Mouse (Mus musculus): ENCODE measurements around the gene Nt5dc1. TPM values are rescaled to one million over a fixed set of nuclear protein-coding genes. Genes with fewer than 3 reads are reported as not detected.
"Not testable (repeated sequence)": the region's sequence is repeated elsewhere in the genome, so short reads cannot be mapped to it uniquely, and the experiment has no call there.

The Nt5dc1 gene
- polyA plus RNA-seq, 1 experiment, result 0.17 TPM

- Histone ChIP-seq H3K36me3 (ENCODE audit: control insufficient read depth) (no peaks in the 10 kb centered on the region), H3K9me3 (ENCODE audit: control insufficient read depth, low read length) (no peaks in the 10 kb centered on the region), H3K27me3 (ENCODE audit: control insufficient read depth) (no peaks in the 10 kb centered on the region), H3K4me3 (replicated peaks) (no peak overlapping the region), H3K4me1 (ENCODE audit: control insufficient read depth) (no peaks in the 10 kb centered on the region)
- TF ChIP-seq GATA1 (IDR thresholded peaks at IDR 0.05; ENCODE audit: low read length), result no peak
- no peak for TF ChIP-seq TAL1 (IDR thresholded peaks at IDR 0.05; ENCODE audit: low read length)
Measured at GRCm38 (mm10) chr10:34265106-34265505, 153.2 kb downstream of the Nt5dc1 start.

GRCm38 (mm10) chr10:34252833-34253232, 165.5 kb downstream of the Nt5dc1 start:
- not testable (repeated sequence) for H3K27me3 ChIP-seq (ENCODE audit: control insufficient read depth); H3K36me3 ChIP-seq (ENCODE audit: control insufficient read depth); H3K4me3 ChIP-seq (replicated peaks); H3K9me3 ChIP-seq (ENCODE audit: control insufficient read depth, low read length); H3K4me1 ChIP-seq (ENCODE audit: control insufficient read depth)

GRCm38 (mm10) chr10:34249594-34249993, 168.8 kb downstream of the Nt5dc1 start:
- TF ChIP-seq TAL1 (IDR thresholded peaks at IDR 0.05; ENCODE audit: low read length), result no peak
- TF ChIP-seq GATA1 (IDR thresholded peaks at IDR 0.05; ENCODE audit: low read length), result no peak
- no peaks in the 10 kb centered on the region for H3K9me3 ChIP-seq (ENCODE audit: control insufficient read depth, low read length)

GRCm38 (mm10) chr10:34247757-34248156, 170.6 kb downstream of the Nt5dc1 start:
- Histone ChIP-seq H3K4me3 (replicated peaks) (no peak overlapping the region), H3K4me1 (ENCODE audit: control insufficient read depth) (peaks cover 2% of the 10 kb centered on the region), H3K9me3 (ENCODE audit: control insufficient read depth, low read length) (no peaks in the 10 kb centered on the region), H3K27me3 (ENCODE audit: control insufficient read depth) (no peaks in the 10 kb centered on the region), H3K36me3 (ENCODE audit: control insufficient read depth) (no peaks in the 10 kb centered on the region)
- TF ChIP-seq GATA1 (IDR thresholded peaks at IDR 0.05; ENCODE audit: low read length) (no peak), TAL1 (IDR thresholded peaks at IDR 0.05; ENCODE audit: low read length) (no peak)

More at GRCm38 (mm10) chr10:34249594-34249993, 168.8 kb downstream of the Nt5dc1 start:
- no peak overlapping the region for H3K4me3 ChIP-seq (replicated peaks)
- no peaks in the 10 kb centered on the region for H3K27me3 ChIP-seq (ENCODE audit: control insufficient read depth)
- peaks cover 2% of the 10 kb centered on the region for H3K4me1 ChIP-seq (ENCODE audit: control insufficient read depth)
- H3K36me3 ChIP-seq (ENCODE audit: control insufficient read depth), result no peaks in the 10 kb centered on the region

- Histone ChIP-seq H3K4me3 (replicated peaks) (no peak overlapping the region), H3K4me1 (ENCODE audit: control insufficient read depth) (peaks cover 2% of the 10 kb centered on the region), H3K9me3 (ENCODE audit: control insufficient read depth, low read length) (no peaks in the 10 kb centered on the region), H3K36me3 (ENCODE audit: control insufficient read depth) (no peaks in the 10 kb centered on the region), H3K27me3 (ENCODE audit: control insufficient read depth) (no peaks in the 10 kb centered on the region)
- TF ChIP-seq GATA1 (IDR thresholded peaks at IDR 0.05; ENCODE audit: low read length) (no peak), TAL1 (IDR thresholded peaks at IDR 0.05; ENCODE audit: low read length) (no peak)
Measured at GRCm38 (mm10) chr10:34246106-34246505, 172.2 kb downstream of the Nt5dc1 start.

- Histone ChIP-seq H3K4me3 (replicated peaks) (no peak overlapping the region), H3K4me1 (ENCODE audit: control insufficient read depth) (peaks cover 7% of the 10 kb centered on the region), H3K27me3 (ENCODE audit: control insufficient read depth) (no peaks in the 10 kb centered on the region), H3K9me3 (ENCODE audit: control insufficient read depth, low read length) (no peaks in the 10 kb centered on the region), H3K36me3 (ENCODE audit: control insufficient read depth) (no peaks in the 10 kb centered on the region)
- TF ChIP-seq TAL1 (IDR thresholded peaks at IDR 0.05; ENCODE audit: low read length) (no peak), GATA1 (IDR thresholded peaks at IDR 0.05; ENCODE audit: low read length) (no peak)
Measured at GRCm38 (mm10) chr10:34244745-34245144, 173.6 kb downstream of the Nt5dc1 start.

- Histone ChIP-seq H3K36me3 (ENCODE audit: control insufficient read depth) (no peaks in the 10 kb centered on the region), H3K4me1 (ENCODE audit: control insufficient read depth) (peaks cover 24% of the 10 kb centered on the region), H3K4me3 (replicated peaks) (no peak overlapping the region), H3K9me3 (ENCODE audit: control insufficient read depth, low read length) (no peaks in the 10 kb centered on the region), H3K27me3 (ENCODE audit: control insufficient read depth) (no peaks in the 10 kb centered on the region)
- TF ChIP-seq TAL1 (IDR thresholded peaks at IDR 0.05; ENCODE audit: low read length) (0 out of 3 replicates have a peak, but pooled peaks have one; percentile 9), GATA1 (IDR thresholded peaks at IDR 0.05; ENCODE audit: low read length) (no peak)
Measured at GRCm38 (mm10) chr10:34238536-34238935, 179.8 kb downstream of the Nt5dc1 start.

Other genes with a start within 250 kb of the Nt5dc1 start
- 0.02 TPM in 1 of 2 replicates, not detected in the other for gene Dse, start 210.8 kb downstream of the Nt5dc1 start, polyA plus RNA-seq (2012)
- gene Tspyl1, start 136.4 kb downstream of the Nt5dc1 start, polyA plus RNA-seq (2012), result 1.7 and 2.7 TPM in 2 replicates
- 0.03 TPM in 1 of 2 replicates, not detected in the other for gene Tspyl4, start 121.1 kb downstream of the Nt5dc1 start, polyA plus RNA-seq (2012)
- gene Col10a1, start 28.6 kb downstream of the Nt5dc1 start, polyA plus RNA-seq (2012), result not detected in 2 replicates
- not detected in 2 replicates for gene Frk, start 64.8 kb upstream of the Nt5dc1 start, polyA plus RNA-seq (2012)

Data from erythroblast, embryonic 14.5 days (primary cell).